Mouse (Mus musculus) bone marrow macrophage, adult 2 months (primary cell): Measurements from ENCODE around the gene Lhx6.

Source experiments
- CTCF ChIP-seq: IDR thresholded peaks from 2 replicates; pipeline ENCODE4 v1.5.1; 2012; ENCODE audit warnings: low read depth, mild to moderate bottlenecking, low read length, moderate library complexity
- POLR2A ChIP-seq: IDR thresholded peaks from 2 replicates; pipeline ENCODE4 v1.6.1; 2012; ENCODE audit warnings: mild to moderate bottlenecking, low read depth, low read length, borderline replicate concordance

DNA sequence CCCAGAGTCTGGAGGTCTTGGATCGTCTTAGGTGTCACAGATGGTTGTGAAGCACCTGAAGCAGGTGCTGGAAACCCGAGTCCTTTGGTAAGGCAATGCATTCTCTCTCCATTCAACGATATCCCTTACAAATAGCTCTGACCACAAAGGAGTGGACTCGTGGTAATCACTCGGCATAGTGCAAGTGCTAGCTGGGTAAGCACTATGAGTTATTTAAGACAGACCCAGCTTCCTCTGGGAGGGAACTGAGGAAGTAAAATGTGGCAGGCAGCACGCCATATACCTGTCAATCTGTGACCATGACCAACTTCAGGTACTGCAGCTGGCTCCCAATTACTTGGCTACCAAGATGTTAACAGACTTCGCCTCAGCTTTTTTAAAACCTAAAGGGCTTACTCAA is 70.3 kb downstream of the Lhx6 start:
- no peak for TF ChIP-seq POLR2A
- no peak for TF ChIP-seq CTCF
